Mouse (Mus musculus) frontal cortex, postnatal 14 days (tissue): ENCODE results near the gene Ffar4.
A peak's percentile ranks its signal among the peaks of the same experiment; 100 is the strongest.

Experiments
- DNase-seq, 2 experiments: peaks; one replicate each; pipeline ENCODE4 v3.0.0; 2022; ENCODE audit warnings: low spot score in 2 of 2

Ffar4 gene

GRCm38 (mm10) chr19:38096858-38097758 is at the start of gene Ffar4:
TSS of gene Ffar4 (plus strand) at chr19:38097071.
- no peak for DNase-seq

GRCm38 (mm10) chr19:38049686-38050085 is 47.2 kb upstream of the Ffar4 start:
- DNase-seq = no peak

- no peak for DNase-seq
Observed at GRCm38 (mm10) chr19:38053227-38054041, 43.4 kb upstream of the Ffar4 start.

- DNase-seq = peak; percentile 37 to 60
Observed at GRCm38 (mm10) chr19:38054149-38054719, 42.6 kb upstream of the Ffar4 start.

- peak; percentile 86 to 90 for DNase-seq
Observed at GRCm38 (mm10) chr19:38054720-38055192, 42.1 kb upstream of the Ffar4 start, which contains the start of gene Cep55. TSS of gene Cep55 (plus strand) at chr19:38055011.

GRCm38 (mm10) chr19:38055798-38056197 is 41.1 kb upstream of the Ffar4 start:
- DNase-seq = no peak

GRCm38 (mm10) chr19:38056276-38056675 is 40.6 kb upstream of the Ffar4 start:
- DNase-seq = no peak

GRCm38 (mm10) chr19:38056931-38057330 is 39.9 kb upstream of the Ffar4 start:
- DNase-seq = no peak

- no peak for DNase-seq
Observed at GRCm38 (mm10) chr19:38063201-38063600, 33.7 kb upstream of the Ffar4 start.

GRCm38 (mm10) chr19:38064051-38064450 is 32.8 kb upstream of the Ffar4 start:
- DNase-seq = no peak

GRCm38 (mm10) chr19:38073226-38073625 is 23.6 kb upstream of the Ffar4 start:
- DNase-seq = no peak

GRCm38 (mm10) chr19:38075051-38075450 is 21.8 kb upstream of the Ffar4 start:
- no peak for DNase-seq

GRCm38 (mm10) chr19:38076251-38076650 is 20.6 kb upstream of the Ffar4 start:
- no peak for DNase-seq

- no peak for DNase-seq
Observed at GRCm38 (mm10) chr19:38077851-38078540, 18.9 kb upstream of the Ffar4 start.

GRCm38 (mm10) chr19:38081361-38081760 is 15.5 kb upstream of the Ffar4 start:
- no peak for DNase-seq

GRCm38 (mm10) chr19:38082931-38083525 is 13.8 kb upstream of the Ffar4 start:
- DNase-seq = no peak

GRCm38 (mm10) chr19:38085841-38086240 is 11.0 kb upstream of the Ffar4 start:
- DNase-seq = no peak

- peak; percentile 13 to 21 for DNase-seq
Observed at GRCm38 (mm10) chr19:38086948-38087551, 9.8 kb upstream of the Ffar4 start.

GRCm38 (mm10) chr19:38089358-38089757 is 7.5 kb upstream of the Ffar4 start:
- no peak for DNase-seq

GRCm38 (mm10) chr19:38091512-38091985 is 5.3 kb upstream of the Ffar4 start:
- no peak for DNase-seq
